Mouse (Mus musculus) embryonic facial prominence, embryonic 13.5 days (tissue): ENCODE measurements around the gene Cdv3. TPM values are rescaled to one million over a fixed set of nuclear protein-coding genes. Genes with fewer than 3 reads are reported as not detected.
A peak's percentile ranks its signal among the peaks of the same experiment; 100 is the strongest.

Source experiments
- ATAC-seq: fragments of 200-750 bp; cut with Nextera tagmentation; 2 replicates; pipeline ENCODE4 v1.8.0; 2017; ENCODE audit warnings: low read depth; ENCODE audit not compliant: insufficient number of reproducible peaks, insufficient read depth, low FRiP score, low TSS enrichment
- H3K27ac ChIP-seq: fragments of 300-500 bp; sonication (generic); 2 replicates; pipeline ENCODE4 v1.5.1; 2015; ENCODE audit warnings: moderate library complexity, mild to moderate bottlenecking, inconsistent platforms
- H3K27me3 ChIP-seq: fragments of 300-500 bp; sonication (generic); 2 replicates; pipeline ENCODE4 v1.6.1; 2015; ENCODE audit warnings: mild to moderate bottlenecking, inconsistent platforms
- H3K36me3 ChIP-seq: fragments of 300-500 bp; sonication (generic); 2 replicates; pipeline ENCODE4 v1.6.1; 2015; ENCODE audit warnings: mild to moderate bottlenecking, inconsistent platforms
- H3K4me1 ChIP-seq: fragments of 300-500 bp; sonication (generic); 2 replicates; pipeline ENCODE4 v1.6.1; 2015; ENCODE audit warnings: inconsistent platforms
- H3K4me2 ChIP-seq: fragments of 300-500 bp; sonication (generic); 2 replicates; pipeline ENCODE4 v1.6.1; 2015; ENCODE audit warnings: moderate library complexity, mild to moderate bottlenecking, inconsistent platforms
- H3K4me3 ChIP-seq: fragments of 300-500 bp; sonication (generic); 2 replicates; pipeline ENCODE4 v1.5.1; 2015; ENCODE audit warnings: mild to moderate bottlenecking, inconsistent platforms
- H3K9ac ChIP-seq: fragments of 300-500 bp; sonication (generic); 2 replicates; pipeline ENCODE4 v1.6.1; 2015; ENCODE audit warnings: mild to moderate bottlenecking, inconsistent platforms
- H3K9me3 ChIP-seq: fragments of 300-500 bp; sonication (generic); 2 replicates; pipeline ENCODE4 v1.6.1; 2016; ENCODE audit warnings: inconsistent platforms
- WGBS: fragments of 180-500 bp; shearing (Covaris S2); methylation state at CpG from one replicate; pipeline ENCODE4 v1.1.7; 2015; ENCODE audit warnings: mixed read lengths; 5-methylcytosine and 5-hydroxymethylcytosine counted together
- polyA plus RNA-seq: library from polyadenylated mRNA; unstranded; fragments of >200 nt; fragmentation: Nextera tagmentation; extraction: Ambion mirVana; gene quantifications from 2 replicates; pipeline ENCODE4 v1.2.1, GENCODE M21; 2015

Cdv3 gene
- polyA plus RNA-seq: 117 and 125 TPM in 2 replicates

- Histone ChIP-seq H3K36me3 (peaks cover 17% of the 10 kb centered on the region), H3K9me3 (no peaks in the 10 kb centered on the region), H3K4me3 (peak within 1 kb of the TSS; percentile 90), H3K4me1 (peaks cover 22% of the 10 kb centered on the region), H3K4me2 (peak within 1 kb of the TSS; percentile 70), H3K27me3 (no peaks in the 10 kb centered on the region), H3K27ac (peak within 1 kb of the TSS; percentile 98), H3K9ac (peak within 1 kb of the TSS; percentile 95)
- peak; percentile 98 for ATAC-seq
- 2% methylated on average over 76 of the region's 95 CpGs for WGBS
These were observed at the start of gene Cdv3 for GRCm38 (mm10) chr9:103365290-103366247. Gene Cdv3 (minus strand): TSS chr9:103365840.

- H3K9ac ChIP-seq: no peak overlapping the region
- ATAC-seq: no peak
- H3K9me3 ChIP-seq: no peaks in the 10 kb centered on the region
- no peaks in the 10 kb centered on the region for H3K36me3 ChIP-seq
- no peak overlapping the region for H3K27ac ChIP-seq
- 16% methylated on average over 9 of the region's 9 CpGs for WGBS
- H3K4me2 ChIP-seq: peak overlapping the region; percentile 28
- H3K4me1 ChIP-seq: peaks cover 42% of the 10 kb centered on the region
- no peaks in the 10 kb centered on the region for H3K27me3 ChIP-seq
- no peak overlapping the region for H3K4me3 ChIP-seq
These were observed 47.8 kb upstream of the Cdv3 start for GRCm38 (mm10) chr9:103413457-103413856.

- Histone ChIP-seq H3K36me3 (no peaks in the 10 kb centered on the region), H3K4me2 (no peak overlapping the region), H3K9me3 (no peaks in the 10 kb centered on the region), H3K27ac (peak overlapping the region; percentile 71), H3K4me3 (no peak overlapping the region), H3K27me3 (no peaks in the 10 kb centered on the region), H3K9ac (no peak overlapping the region), H3K4me1 (peaks cover 38% of the 10 kb centered on the region)
- no peak for ATAC-seq
- 51% methylated on average over 2 of the region's 2 CpGs for WGBS
These were observed 43.5 kb upstream of the Cdv3 start for GRCm38 (mm10) chr9:103409119-103409518.

- 61% methylated on average over 4 of the region's 4 CpGs for WGBS
- H3K27me3 ChIP-seq: no peaks in the 10 kb centered on the region
- H3K36me3 ChIP-seq: no peaks in the 10 kb centered on the region
- H3K4me1 ChIP-seq: peaks cover 37% of the 10 kb centered on the region
- H3K27ac ChIP-seq: peak overlapping the region; percentile 71; the same call in 1 of the 2 replicates
- no peak overlapping the region for H3K9ac ChIP-seq
- H3K4me3 ChIP-seq: no peak overlapping the region
- H3K4me2 ChIP-seq: no peak overlapping the region
- H3K9me3 ChIP-seq: no peaks in the 10 kb centered on the region
- no peak for ATAC-seq
These were observed 42.6 kb upstream of the Cdv3 start for GRCm38 (mm10) chr9:103408136-103408777.

GRCm38 (mm10) chr9:103403331-103403973 is 37.8 kb upstream of the Cdv3 start:
- H3K4me3 ChIP-seq: no peak overlapping the region
- H3K27me3 ChIP-seq: no peaks in the 10 kb centered on the region
- no peaks in the 10 kb centered on the region for H3K36me3 ChIP-seq
- no peak overlapping the region for H3K9ac ChIP-seq
- 0 out of 2 replicates have a peak, but pooled peaks have one; percentile 32 for ATAC-seq
- WGBS: 37% methylated on average over 4 of the region's 4 CpGs
- H3K4me1 ChIP-seq: peaks cover 13% of the 10 kb centered on the region
- H3K4me2 ChIP-seq: no peak overlapping the region
- H3K9me3 ChIP-seq: 0 out of 2 replicates have a peak, but pooled peaks cover 4% of the 10 kb centered on the region
- H3K27ac ChIP-seq: no peak overlapping the region

- no peaks in the 10 kb centered on the region for H3K27me3 ChIP-seq
- H3K4me3 ChIP-seq: no peak overlapping the region
- H3K4me1 ChIP-seq: peaks cover 7% of the 10 kb centered on the region
- no peak overlapping the region for H3K4me2 ChIP-seq
- WGBS: 69% methylated on average over 21 of the region's 21 CpGs
- no peak for ATAC-seq
- no peaks in the 10 kb centered on the region for H3K36me3 ChIP-seq
- H3K27ac ChIP-seq: no peak overlapping the region
- no peak overlapping the region for H3K9ac ChIP-seq
- H3K9me3 ChIP-seq: 0 out of 2 replicates have a peak, but pooled peaks cover 4% of the 10 kb centered on the region
These were observed 33.0 kb upstream of the Cdv3 start for GRCm38 (mm10) chr9:103398509-103399157.

- H3K36me3 ChIP-seq: no peaks in the 10 kb centered on the region
- H3K27me3 ChIP-seq: no peaks in the 10 kb centered on the region
- H3K4me1 ChIP-seq: no peaks in the 10 kb centered on the region
- 68% methylated on average over 11 of the region's 11 CpGs for WGBS
- no peak for ATAC-seq
- H3K9ac ChIP-seq: no peak overlapping the region
- no peaks in the 10 kb centered on the region for H3K9me3 ChIP-seq
- no peak overlapping the region for H3K4me3 ChIP-seq
- H3K4me2 ChIP-seq: no peak overlapping the region
- H3K27ac ChIP-seq: no peak overlapping the region
These were observed 27.6 kb upstream of the Cdv3 start for GRCm38 (mm10) chr9:103393256-103393655.

GRCm38 (mm10) chr9:103391796-103392372 is 26.2 kb upstream of the Cdv3 start:
- Histone ChIP-seq H3K9ac (no peak overlapping the region), H3K4me1 (peaks cover 2% of the 10 kb centered on the region; the same call in 1 of the 2 replicates), H3K4me2 (no peak overlapping the region), H3K9me3 (no peaks in the 10 kb centered on the region), H3K4me3 (no peak overlapping the region), H3K27me3 (no peaks in the 10 kb centered on the region), H3K36me3 (no peaks in the 10 kb centered on the region), H3K27ac (no peak overlapping the region)
- ATAC-seq: no peak
- 71% methylated on average over 6 of the region's 6 CpGs for WGBS

- Histone ChIP-seq H3K4me1 (peaks cover 7% of the 10 kb centered on the region), H3K4me3 (no peak overlapping the region), H3K9me3 (no peaks in the 10 kb centered on the region), H3K27me3 (no peaks in the 10 kb centered on the region), H3K4me2 (no peak overlapping the region), H3K27ac (no peak overlapping the region), H3K36me3 (no peaks in the 10 kb centered on the region), H3K9ac (no peak overlapping the region)
- ATAC-seq: no peak
- WGBS: 94% methylated on average over 6 of the region's 6 CpGs
These were observed 23.6 kb upstream of the Cdv3 start for GRCm38 (mm10) chr9:103389261-103389660.

GRCm38 (mm10) chr9:103387011-103387653 is 21.5 kb upstream of the Cdv3 start:
- Histone ChIP-seq H3K9ac (no peak overlapping the region), H3K4me1 (peaks cover 15% of the 10 kb centered on the region), H3K36me3 (no peaks in the 10 kb centered on the region), H3K4me3 (no peak overlapping the region), H3K4me2 (no peak overlapping the region), H3K27ac (peak overlapping the region; percentile 22; the same call in 1 of the 2 replicates), H3K27me3 (no peaks in the 10 kb centered on the region), H3K9me3 (no peaks in the 10 kb centered on the region)
- ATAC-seq: no peak
- 61% methylated on average over 10 of the region's 10 CpGs for WGBS
